Mouse (Mus musculus) CD8-positive naive resting alpha-beta T cell, adult 2 months (primary cell): ENCODE data around the gene Ankrd55.

ENCODE experiments used
- DNase-seq, 2 experiments: peaks; one replicate each; pipeline ENCODE4 v3.0.0; 2022; ENCODE audit warnings: low read depth in 2 of 2, low spot score in 2 of 2

The Ankrd55 gene

GRCm38 (mm10) chr13:112342971-112343627, 54.8 kb downstream of the Ankrd55 start:
- no peak for DNase-seq

DNA sequence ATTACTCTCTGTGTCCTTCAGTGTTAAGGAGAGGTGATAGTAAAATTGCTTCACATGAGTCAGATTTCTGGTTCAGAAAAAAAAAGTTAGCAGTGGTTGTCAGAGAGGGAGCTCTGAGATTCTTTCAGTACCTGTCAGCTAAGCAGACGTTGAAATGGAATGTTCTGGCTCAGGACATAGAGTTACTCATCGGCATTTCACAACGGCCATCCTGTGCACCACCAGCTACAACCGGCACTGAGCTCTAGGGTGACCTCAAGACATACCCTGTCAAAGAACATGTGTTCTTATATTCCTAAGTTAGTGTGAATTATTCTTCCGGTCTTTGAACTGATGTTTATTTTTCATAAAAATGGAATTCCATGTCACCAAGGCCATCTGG, 55.4 kb downstream of the Ankrd55 start:
- no peak for DNase-seq

DNA sequence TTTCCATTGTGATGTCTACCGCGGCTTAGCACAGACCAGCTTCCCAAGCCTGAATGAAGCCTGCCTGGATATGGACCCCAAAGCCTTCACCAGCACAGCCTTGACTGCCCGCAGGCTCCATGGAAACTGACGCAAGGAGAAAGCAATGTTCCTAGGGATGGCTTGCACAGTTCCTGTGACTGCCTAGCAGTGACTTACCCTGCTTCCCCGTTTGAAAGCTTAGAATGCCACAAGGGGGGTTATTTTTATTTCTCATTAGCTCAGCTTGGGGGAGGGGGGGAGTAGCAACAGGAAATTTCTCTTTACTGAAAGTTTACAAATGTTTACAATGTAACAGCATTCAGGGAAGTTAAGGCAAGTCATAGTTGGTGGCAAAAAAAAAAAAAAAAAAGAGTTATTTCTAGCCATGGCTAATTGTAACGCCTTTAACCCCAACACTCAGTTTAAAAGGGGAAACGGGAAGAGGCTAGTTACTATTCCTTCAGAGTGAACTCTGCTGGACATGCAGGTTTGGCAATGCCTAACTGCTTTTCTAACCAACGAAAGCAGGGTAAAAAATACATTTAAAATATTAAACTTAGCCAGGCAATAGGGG, 56.1 kb downstream of the Ankrd55 start:
- DNase-seq = no peak

DNA sequence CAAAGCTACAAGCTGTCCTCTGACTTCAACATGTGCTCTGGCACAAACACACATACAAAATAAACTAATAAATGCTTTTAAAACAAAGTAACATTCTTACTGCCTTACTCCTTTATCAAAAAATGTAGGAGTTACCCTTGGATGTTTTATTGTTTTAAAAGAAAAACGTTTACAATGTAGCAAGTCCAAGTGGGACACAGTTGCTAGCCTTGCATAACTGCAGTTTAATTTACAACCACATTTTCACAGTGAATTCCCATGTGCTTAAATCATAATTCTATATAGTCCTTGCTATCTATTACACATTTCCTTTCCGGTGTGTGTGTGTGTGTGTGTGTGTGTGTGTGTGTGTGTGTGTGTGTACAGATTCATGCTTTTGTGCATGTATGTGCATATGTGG, 57.3 kb downstream of the Ankrd55 start:
- no peak for DNase-seq

DNA sequence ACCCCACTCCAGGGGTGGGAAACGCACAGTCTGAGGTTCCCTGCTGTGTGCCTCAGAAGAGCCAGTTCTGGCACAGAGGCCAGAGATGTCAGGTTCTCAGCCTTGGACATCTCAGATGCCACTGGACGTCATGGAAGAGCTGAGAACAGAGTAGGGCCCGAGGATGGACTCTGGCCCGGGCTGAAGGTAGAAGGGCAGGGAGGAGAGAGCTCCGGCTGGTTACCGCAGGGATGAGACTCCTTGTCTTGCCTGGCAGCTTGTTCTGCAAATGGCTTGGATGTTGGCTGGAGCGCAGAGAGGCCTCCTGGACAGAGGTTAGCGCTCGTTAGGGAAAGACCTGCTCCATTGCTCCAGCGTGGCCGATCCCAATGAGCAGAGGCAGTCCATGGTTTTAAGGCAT, 57.8 kb downstream of the Ankrd55 start:
- DNase-seq = no peak

- no peak for DNase-seq
Observed at GRCm38 (mm10) chr13:112346659-112347142, 58.5 kb downstream of the Ankrd55 start.

GRCm38 (mm10) chr13:112348250-112348649, 60.0 kb downstream of the Ankrd55 start:
- no peak for DNase-seq

GRCm38 (mm10) chr13:112348896-112349484, 60.7 kb downstream of the Ankrd55 start:
- no peak for DNase-seq

DNA sequence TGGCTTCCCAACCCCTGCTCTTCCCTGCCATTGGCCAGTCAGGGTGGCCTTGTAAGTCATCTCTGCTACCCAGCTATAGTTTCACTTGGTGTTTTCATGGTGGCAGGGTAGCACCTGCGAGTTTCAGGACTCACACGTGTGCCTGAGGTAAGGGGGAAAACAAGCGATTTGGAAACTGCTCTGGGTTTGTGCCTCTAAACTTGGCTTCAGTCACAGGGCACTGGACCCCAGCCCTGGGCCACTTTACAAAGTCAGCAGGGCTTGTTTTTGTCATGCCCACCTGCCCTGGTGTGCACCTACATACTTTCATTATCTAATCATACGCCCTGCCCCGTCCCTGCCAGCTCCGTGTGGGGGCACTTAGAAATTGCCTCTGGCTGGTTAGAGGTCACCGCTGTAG, 61.2 kb downstream of the Ankrd55 start:
- no peak for DNase-seq

GRCm38 (mm10) chr13:112351943-112352342, 63.7 kb downstream of the Ankrd55 start:
- DNase-seq = no peak

DNA sequence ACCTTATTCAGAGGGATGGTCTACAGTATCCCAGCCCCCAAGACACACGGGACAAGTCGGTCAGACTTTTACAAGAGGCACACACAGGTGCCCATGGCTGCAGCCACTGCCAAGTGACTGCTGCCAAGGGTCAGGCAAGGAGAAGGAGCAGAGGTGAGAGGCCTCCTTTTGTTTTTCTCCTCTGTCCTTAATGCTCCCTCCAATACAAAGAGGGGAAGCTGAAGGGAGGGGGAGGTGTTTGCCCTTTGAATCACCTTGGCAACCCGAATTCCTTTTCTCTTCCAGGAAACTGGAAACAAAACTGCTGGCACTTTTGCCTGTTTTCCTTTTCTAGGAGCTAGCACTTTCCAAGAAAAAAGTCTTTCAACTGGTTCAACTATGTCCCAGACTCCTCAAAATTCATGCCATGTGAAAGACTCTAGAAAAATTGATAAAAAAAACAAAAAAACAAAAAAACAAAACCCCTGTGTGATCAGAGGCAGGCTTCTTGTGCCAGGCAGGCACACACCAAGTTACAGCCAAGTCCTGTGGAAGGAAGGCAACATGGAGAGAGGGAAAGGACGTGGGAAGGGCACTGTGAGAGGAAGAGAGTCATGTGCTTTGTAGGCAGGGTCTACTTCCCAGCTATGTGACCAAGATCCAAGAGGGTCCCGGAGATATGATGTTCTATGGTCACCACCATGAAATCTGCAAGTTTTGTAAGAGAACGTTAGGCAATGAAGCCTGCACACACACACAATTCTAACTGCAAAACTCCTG, 66.0 kb downstream of the Ankrd55 start:
- no peak for DNase-seq

DNA sequence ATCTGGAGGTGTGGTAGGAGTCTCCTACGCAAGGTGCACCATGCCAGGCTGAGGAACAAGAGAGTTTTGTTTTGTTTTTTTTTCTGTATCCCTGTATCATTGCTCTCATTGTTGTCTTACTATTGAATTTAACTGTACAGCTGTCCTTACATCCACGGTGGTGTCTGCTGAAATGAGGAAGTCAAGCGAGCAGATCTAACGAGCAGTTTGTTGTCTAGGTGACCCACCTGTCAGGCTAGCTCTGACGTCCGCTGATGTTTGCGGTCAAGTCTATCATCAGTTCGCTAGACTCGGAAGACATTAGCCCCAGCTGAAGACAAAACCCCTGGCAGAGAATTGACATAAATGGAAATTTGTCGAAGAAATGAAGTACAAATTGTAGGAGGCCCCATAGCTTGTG, 66.7 kb downstream of the Ankrd55 start:
- DNase-seq = peak; percentile 20 to 48

- no peak for DNase-seq
Observed at GRCm38 (mm10) chr13:112355794-112356486, 67.7 kb downstream of the Ankrd55 start.

DNA sequence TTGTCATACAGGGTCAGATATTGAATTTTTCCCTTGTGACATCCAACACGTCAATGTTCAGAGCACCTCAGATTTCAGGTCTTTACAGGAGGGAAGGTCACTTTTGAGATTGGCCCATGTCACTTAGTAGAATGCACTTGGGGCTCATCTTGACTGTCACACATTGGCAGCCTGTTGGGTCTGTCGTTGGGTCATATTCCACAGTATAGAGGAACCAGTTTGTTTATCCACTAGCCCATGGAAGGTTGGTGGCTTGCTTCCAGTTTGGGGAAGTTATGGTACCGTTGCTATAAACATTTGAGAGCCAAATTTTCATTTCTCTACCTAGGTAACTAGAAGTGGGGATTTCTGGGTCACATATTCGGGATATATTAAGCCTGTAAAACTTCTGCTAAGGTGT, 73.3 kb downstream of the Ankrd55 start:
- no peak for DNase-seq

DNA sequence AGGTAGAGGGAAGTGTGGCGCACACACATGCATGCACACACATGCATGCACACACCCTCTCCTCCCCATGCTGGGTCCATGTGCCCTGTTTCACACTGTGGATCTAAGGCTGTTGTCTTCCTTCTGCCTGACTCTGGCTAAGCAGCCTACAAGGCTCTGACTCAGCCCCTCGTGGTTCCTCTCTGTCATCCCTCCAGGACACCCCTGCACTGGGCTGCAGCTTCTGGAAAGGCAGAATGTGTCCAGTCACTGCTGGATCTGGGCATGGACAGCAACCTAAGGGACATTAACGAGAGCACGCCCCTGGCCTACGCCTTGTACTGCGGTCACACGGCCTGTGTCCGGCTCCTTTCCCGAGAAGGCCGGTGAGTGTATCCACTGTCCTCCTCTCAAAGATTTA, 75.0 kb downstream of the Ankrd55 start:
- no peak for DNase-seq

- no peak for DNase-seq
Observed at GRCm38 (mm10) chr13:112363746-112364145, 75.5 kb downstream of the Ankrd55 start.

GRCm38 (mm10) chr13:112364698-112365097, 76.4 kb downstream of the Ankrd55 start:
- DNase-seq = no peak

- DNase-seq = no peak
Observed at GRCm38 (mm10) chr13:112365303-112365702, 77.1 kb downstream of the Ankrd55 start.

GRCm38 (mm10) chr13:112365762-112366161, 77.5 kb downstream of the Ankrd55 start:
- no peak for DNase-seq

GRCm38 (mm10) chr13:112366321-112367029, 78.2 kb downstream of the Ankrd55 start:
- DNase-seq = no peak

DNA sequence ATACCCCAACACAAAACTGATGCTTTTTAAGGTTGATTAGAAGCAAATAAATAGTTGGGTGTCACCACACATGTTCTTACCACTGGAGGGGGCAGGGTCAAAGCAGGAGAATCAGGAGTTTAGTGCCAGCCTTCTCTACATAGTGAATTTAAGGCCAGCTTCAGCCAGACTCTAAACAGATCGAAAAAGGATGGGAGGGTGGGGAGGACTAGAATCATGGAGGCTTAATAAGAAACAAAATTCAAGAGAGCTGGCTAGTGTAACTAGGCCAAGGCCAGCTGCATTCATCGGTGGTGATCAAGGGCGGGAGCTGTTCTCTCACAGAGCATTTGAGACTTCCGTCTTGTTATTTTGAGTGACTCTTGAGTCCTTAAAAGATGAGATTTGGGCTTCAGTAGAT, 83.5 kb downstream of the Ankrd55 start:
- DNase-seq = no peak
